Mouse (Mus musculus) testis, adult 2 months (tissue): ENCODE data around the gene Tgtp2. TPM values are rescaled to one million over a fixed set of nuclear protein-coding genes. Genes with fewer than 3 reads are reported as not detected.
"Not testable (repeated sequence)": the region's sequence is repeated elsewhere in the genome, so short reads cannot be mapped to it uniquely, and the experiment has no call there.

Experiments used
- H3K27ac ChIP-seq: fragments of 200-500 bp; 2 replicates; pipeline ENCODE4 v1.5.1; 2012; ENCODE audit warnings: low read depth, low read length; ENCODE audit not compliant: control insufficient read depth, insufficient read depth
- H3K27me3 ChIP-seq: fragments of 200-500 bp; 2 replicates; pipeline ENCODE4 v1.6.1; 2012; ENCODE audit warnings: mild to moderate bottlenecking, low read length, moderate library complexity; ENCODE audit not compliant: control insufficient read depth, insufficient read depth
- H3K36me3 ChIP-seq: fragments of 200-500 bp; 2 replicates; pipeline ENCODE4 v1.6.1; 2012; ENCODE audit warnings: mild to moderate bottlenecking, low read length; ENCODE audit not compliant: control insufficient read depth, insufficient read depth
- H3K4me1 ChIP-seq: fragments of 200-500 bp; 2 replicates; pipeline ENCODE4 v1.6.1; 2012; ENCODE audit warnings: low read length; ENCODE audit not compliant: control insufficient read depth, insufficient read depth
- H3K4me3 ChIP-seq: fragments of 200-500 bp; 2 replicates; pipeline ENCODE4 v1.5.1; 2012; ENCODE audit warnings: low read depth, mild to moderate bottlenecking, low read length, moderate library complexity, mixed read lengths; ENCODE audit not compliant: control insufficient read depth
- CTCF ChIP-seq: fragments of 200-500 bp; IDR thresholded peaks from 2 replicates; pipeline ENCODE4 v1.5.1; 2012; ENCODE audit warnings: low read depth, mild to moderate bottlenecking, inconsistent platforms, low read length, moderate library complexity; ENCODE audit not compliant: control insufficient read depth, insufficient read depth, insufficient replicate concordance
- POLR2A ChIP-seq: fragments of 200-500 bp; IDR thresholded peaks from 2 replicates; pipeline ENCODE4 v1.6.1; 2012; ENCODE audit warnings: low read depth, mild to moderate bottlenecking, inconsistent platforms, low read length, moderate library complexity; ENCODE audit not compliant: control insufficient read depth
- polyA plus RNA-seq: library from polyadenylated mRNA; depleted of rRNA; stranded (reverse); fragments of >200 nt; gene quantifications from 2 replicates; pipeline ENCODE4 v1.2.3, GENCODE M21; 2012; rRNA removed

Tgtp2 gene
- polyA plus RNA-seq, 1 experiment = 0.63 TPM

DNA sequence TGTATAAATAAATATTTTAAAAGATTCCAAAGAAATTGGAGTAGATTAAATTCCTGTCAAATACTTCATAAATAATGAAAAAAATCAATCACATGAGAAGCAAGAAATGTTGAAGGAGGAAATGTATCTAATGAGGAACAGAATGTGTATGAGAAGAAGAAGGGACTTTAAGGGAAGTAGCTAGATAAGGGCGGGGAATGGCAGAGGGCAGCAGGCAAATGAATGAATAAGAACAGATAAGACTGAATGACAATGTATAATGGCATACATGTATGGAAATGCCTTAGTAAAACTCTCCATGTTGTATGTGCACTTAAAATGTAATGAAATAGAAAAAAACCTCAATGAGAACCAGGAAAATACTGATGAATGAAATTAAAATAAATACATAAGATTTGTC is 4.4 kb upstream of the Tgtp2 start:
- no peak overlapping the region for H3K27ac ChIP-seq
- no peaks in the 10 kb centered on the region for H3K27me3 ChIP-seq
- no peak overlapping the region for H3K4me3 ChIP-seq
- no peak for TF ChIP-seq CTCF
- TF ChIP-seq POLR2A = no peak
- H3K4me1 ChIP-seq = no peaks in the 10 kb centered on the region
- H3K36me3 ChIP-seq = no peaks in the 10 kb centered on the region

GRCm38 (mm10) chr11:49061865-49062264 is 2.1 kb downstream of the Tgtp2 start:
- H3K4me1 ChIP-seq, H3K36me3 ChIP-seq, H3K27me3 ChIP-seq, H3K4me3 ChIP-seq, H3K27ac ChIP-seq: not testable (repeated sequence)

DNA sequence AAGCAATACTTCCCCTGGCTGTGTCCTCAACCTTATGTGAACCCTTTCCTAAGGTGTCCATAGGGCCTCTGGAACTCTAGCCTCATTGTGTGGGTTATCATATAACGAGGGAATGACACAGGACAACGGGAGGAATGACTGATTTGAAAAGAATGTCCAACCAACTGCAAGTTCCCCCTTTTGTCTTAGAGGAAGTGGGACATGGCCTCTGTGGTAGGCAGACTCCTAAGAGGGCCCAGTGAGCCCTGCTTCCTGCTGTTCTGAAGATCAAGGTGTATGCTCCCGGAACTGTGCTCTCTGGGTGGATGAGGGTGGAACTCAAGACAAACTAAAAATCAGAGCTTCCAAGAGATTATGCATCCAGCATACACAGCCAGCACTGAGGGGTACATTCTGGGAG is 3.9 kb downstream of the Tgtp2 start:
- not testable (repeated sequence) for H3K36me3 ChIP-seq, H3K27ac ChIP-seq, H3K4me1 ChIP-seq, H3K27me3 ChIP-seq, H3K4me3 ChIP-seq

DNA sequence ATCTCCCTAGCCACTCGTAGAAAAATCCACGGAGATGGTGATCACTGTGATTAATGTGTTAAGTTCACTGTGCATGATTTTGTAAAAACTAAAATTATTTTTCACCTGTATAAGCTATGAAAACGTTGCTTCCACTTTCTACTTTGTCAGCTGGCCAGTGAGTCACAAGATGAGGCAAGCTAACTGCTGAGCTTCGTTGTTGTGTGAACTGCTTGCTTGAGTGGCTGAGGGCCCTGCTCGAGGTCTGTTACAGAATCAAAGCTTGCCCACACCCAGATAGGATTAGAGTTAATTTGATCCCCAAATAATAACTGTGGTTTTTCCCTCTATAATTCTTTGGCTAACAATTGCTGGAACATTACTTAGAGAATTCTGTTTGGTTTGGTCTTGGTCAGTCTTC is 12.1 kb downstream of the Tgtp2 start:
- H3K27me3 ChIP-seq, H3K4me3 ChIP-seq, H3K4me1 ChIP-seq: not testable (repeated sequence)

GRCm38 (mm10) chr11:49051093-49051891 is 12.7 kb downstream of the Tgtp2 start, which contains the start of gene 9930111J21Rik2:
Gene 9930111J21Rik2 (minus strand): TSS chr11:49051242.
- H3K27ac ChIP-seq, H3K4me3 ChIP-seq, H3K36me3 ChIP-seq, H3K4me1 ChIP-seq, H3K27me3 ChIP-seq: not testable (repeated sequence)

More for the DNA sequence above, 12.1 kb downstream of the Tgtp2 start:
- not testable (repeated sequence) for H3K36me3 ChIP-seq, H3K27ac ChIP-seq

GRCm38 (mm10) chr11:49050064-49050463 is 13.9 kb downstream of the Tgtp2 start:
- not testable (repeated sequence) for H3K4me1 ChIP-seq, H3K36me3 ChIP-seq, H3K27me3 ChIP-seq, H3K27ac ChIP-seq, H3K4me3 ChIP-seq

DNA sequence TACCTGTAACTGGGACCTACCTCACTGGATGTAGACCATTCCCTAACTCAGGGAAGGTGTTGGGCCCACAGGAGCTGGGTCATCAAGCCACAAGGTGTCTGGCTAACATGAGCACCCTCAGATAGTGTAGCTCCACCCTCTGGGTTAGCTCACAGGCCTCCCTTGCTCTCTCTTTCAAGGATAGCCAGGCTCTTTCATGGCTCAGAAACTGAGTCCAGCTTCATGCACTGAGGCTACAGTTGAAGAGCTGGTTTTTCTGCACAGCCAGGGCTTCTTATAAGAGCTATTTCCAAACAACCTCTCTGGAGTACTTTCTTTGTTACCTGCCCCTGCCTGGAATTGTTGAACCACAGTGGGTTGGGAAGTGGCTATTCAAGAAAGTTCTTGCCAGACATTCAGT is 51.9 kb downstream of the Tgtp2 start:
- not testable (repeated sequence) for H3K4me3 ChIP-seq, H3K27ac ChIP-seq, H3K27me3 ChIP-seq, H3K4me1 ChIP-seq, H3K36me3 ChIP-seq

Other genes starting within 250 kb of the Tgtp2 start
- 85.7 and 95.5 TPM in 2 replicates for gene Trim41, start 246.9 kb downstream of the Tgtp2 start, polyA plus RNA-seq
- gene Trim7, start 238.1 kb downstream of the Tgtp2 start, polyA plus RNA-seq = 16.3 and 18.3 TPM in 2 replicates
- 4.8 and 7.2 TPM in 2 replicates for gene Gm12184, start 237.6 kb downstream of the Tgtp2 start, polyA plus RNA-seq
- 0.75 and 0.78 TPM in 2 replicates for gene Irgm1, start 192.5 kb downstream of the Tgtp2 start, polyA plus RNA-seq
- gene Gm5431, start 162.0 kb downstream of the Tgtp2 start, polyA plus RNA-seq = 0.02 and 0.05 TPM in 2 replicates
- 0.53 and 0.67 TPM in 2 replicates for gene Psme2b, start 118.0 kb downstream of the Tgtp2 start, polyA plus RNA-seq
- not detected in 2 replicates for gene Olfr56, start 85.3 kb downstream of the Tgtp2 start, polyA plus RNA-seq
- gene 9930111J21Rik1, start 84.8 kb downstream of the Tgtp2 start, polyA plus RNA-seq = 0.12 TPM in 1 of 2 replicates, not detected in the other
- gene Gm12185, start 72.0 kb downstream of the Tgtp2 start, polyA plus RNA-seq = not detected in 2 replicates
- 0.51 and 0.58 TPM in 2 replicates for gene Tgtp1, start 70.0 kb downstream of the Tgtp2 start, polyA plus RNA-seq
- 0.35 TPM in 2 replicates for gene 9930111J21Rik2, start 13.0 kb downstream of the Tgtp2 start, polyA plus RNA-seq
- 0.37 and 0.42 TPM in 2 replicates for gene Ifi47, start 12.4 kb upstream of the Tgtp2 start, polyA plus RNA-seq
- gene Olfr1396, start 50.7 kb upstream of the Tgtp2 start, polyA plus RNA-seq = not detected in 2 replicates
- gene Olfr1395, start 78.1 kb upstream of the Tgtp2 start, polyA plus RNA-seq = not detected in 2 replicates
- not detected in 2 replicates for gene Olfr1394, start 90.2 kb upstream of the Tgtp2 start, polyA plus RNA-seq
- 0.04 TPM in 2 replicates for gene Btnl9, start 123.0 kb upstream of the Tgtp2 start, polyA plus RNA-seq
- gene Zfp62, start 139.1 kb upstream of the Tgtp2 start, polyA plus RNA-seq = 4.7 and 5.4 TPM in 2 replicates
- 13.9 and 16.0 TPM in 2 replicates for gene Mgat1, start 180.0 kb upstream of the Tgtp2 start, polyA plus RNA-seq
- 4.6 and 4.7 TPM in 2 replicates for gene Olfr1393, start 214.1 kb upstream of the Tgtp2 start, polyA plus RNA-seq
- 2.2 and 2.8 TPM in 2 replicates for gene Olfr1392, start 221.1 kb upstream of the Tgtp2 start, polyA plus RNA-seq
- gene Olfr10, start 240.5 kb upstream of the Tgtp2 start, polyA plus RNA-seq = not detected in 2 replicates